8 mouse cellular contexts compared by ENCODE assay signal in the genomic region with DNA sequence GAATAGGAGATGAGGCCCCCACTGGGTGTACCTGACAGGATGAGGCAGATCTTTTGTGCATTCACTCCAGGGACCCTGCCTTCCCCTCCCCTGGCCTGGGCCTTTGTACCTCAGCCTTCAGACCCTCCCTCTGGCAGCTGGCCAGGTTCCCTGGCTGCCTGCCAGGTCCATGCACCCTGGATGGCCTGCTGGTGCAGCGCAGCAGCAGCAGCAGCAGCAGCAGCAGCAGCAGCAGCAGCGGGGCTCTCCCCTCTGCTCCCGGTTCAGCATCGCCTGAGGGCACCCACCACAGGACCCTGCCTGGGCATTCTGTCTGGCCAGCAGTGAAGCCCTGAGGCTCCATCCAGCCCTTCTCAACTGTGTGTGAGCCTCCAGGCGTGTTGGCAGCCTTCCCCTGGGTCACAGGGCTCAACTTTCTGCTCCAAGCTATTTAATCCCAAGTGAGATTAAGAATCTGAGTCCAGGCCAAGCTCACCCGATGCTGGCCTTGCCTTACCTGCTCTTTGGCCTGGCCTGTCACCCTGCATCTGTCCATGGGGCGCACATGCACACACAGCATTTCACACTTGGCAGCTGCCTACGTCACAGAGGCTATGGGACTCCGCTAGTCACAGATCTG. TPM values are rescaled to one million over a fixed set of nuclear protein-coding genes. Genes with fewer than 3 reads are reported as not detected.
DNase-seq lines count a peak whose midpoint lies in the region; TF ChIP-seq lines count a peak whose summit lies in the region.

No protein-coding gene starts in this region.

- intact Hi-C loops in gastrocnemius, adult 2 months (cut with DNase I) = no loop called here
- intact Hi-C loops in gastrocnemius, postnatal 36 days (cut with DNase I) = no loop called here

- H3K27me3 ChIP-seq in embryonic facial prominence, embryonic 10.5 days (replicated peaks; ENCODE audit: low read depth, poor library complexity, severe bottlenecking) = peaks cover 80% of the 10 kb centered on the region
- peaks cover 82% of the 10 kb centered on the region for H3K27me3 ChIP-seq in hindbrain, embryonic 10.5 days (ENCODE audit: insufficient read depth, poor library complexity, severe bottlenecking)
- peaks cover 95% of the 10 kb centered on the region for H3K27me3 ChIP-seq in limb, embryonic 10.5 days (ENCODE audit: low read depth, poor library complexity, severe bottlenecking)

- no peak for TF ChIP-seq CTCF in gastrocnemius, adult 2 months (IDR thresholded peaks at IDR 0.05)

- H3K27ac ChIP-seq in gastrocnemius, adult 2 months = no peak overlapping the region
- 0 out of 2 replicates have a peak overlapping the region, but pooled peaks have one; percentile 37 for H3K27ac ChIP-seq in embryonic facial prominence, embryonic 10.5 days (replicated peaks)
- H3K27ac ChIP-seq in hindbrain, embryonic 10.5 days = peak overlapping the region; percentile 51; the same call in 1 of the 2 replicates
- H3K27ac ChIP-seq in limb, embryonic 10.5 days = peak overlapping the region; percentile 73

- H3K36me3 ChIP-seq in embryonic facial prominence, embryonic 10.5 days (replicated peaks) = no peaks in the 10 kb centered on the region
- H3K36me3 ChIP-seq in hindbrain, embryonic 10.5 days = no peaks in the 10 kb centered on the region
- H3K36me3 ChIP-seq in limb, embryonic 10.5 days = no peaks in the 10 kb centered on the region

- H3K9me3 ChIP-seq in embryonic facial prominence, embryonic 10.5 days = no peaks in the 10 kb centered on the region
- H3K9me3 ChIP-seq in hindbrain, embryonic 10.5 days = no peaks in the 10 kb centered on the region
- H3K9me3 ChIP-seq in limb, embryonic 10.5 days (replicated peaks) = no peaks in the 10 kb centered on the region

- no peak overlapping the region for H3K4me3 ChIP-seq in gastrocnemius, adult 2 months
- no peak overlapping the region for H3K4me3 ChIP-seq in embryonic facial prominence, embryonic 10.5 days
- no peak overlapping the region for H3K4me3 ChIP-seq in hindbrain, embryonic 10.5 days
- H3K4me3 ChIP-seq in limb, embryonic 10.5 days = 0 out of 2 replicates have a peak overlapping the region, but pooled peaks have one; percentile 11

- WGBS in embryonic facial prominence, embryonic 10.5 days = 45% methylated on average over 9 of the region's 9 CpGs
- WGBS in hindbrain, embryonic 10.5 days = 49% methylated on average over 9 of the region's 9 CpGs
- 58% methylated on average over 9 of the region's 9 CpGs for WGBS in limb, embryonic 10.5 days

- H3K4me1 ChIP-seq in embryonic facial prominence, embryonic 10.5 days = peaks cover 25% of the 10 kb centered on the region
- peaks cover 30% of the 10 kb centered on the region for H3K4me1 ChIP-seq in hindbrain, embryonic 10.5 days (replicated peaks)
- peaks cover 48% of the 10 kb centered on the region for H3K4me1 ChIP-seq in limb, embryonic 10.5 days

- peak; percentile 68 for DNase-seq in gastrocnemius, adult 2 months
- DNase-seq in gastrocnemius, postnatal 36 days = no peak
- DNase-seq in embryonic facial prominence, embryonic 10.5 days (ENCODE audit: low spot score) = peak; percentile 41
- DNase-seq in hindbrain, embryonic 10.5 days (ENCODE audit: low spot score) = no peak
- DNase-seq in limb, embryonic 10.5 days (ENCODE audit: low spot score) = no peak
- peak; percentile 45 for DNase-seq in skeletal muscle tissue, adult 2 months (ENCODE audit: low read depth, low spot score)
- DNase-seq in spleen, postnatal 36 days (ENCODE audit: low spot score in 2 of 2) = no peak
- no peak for DNase-seq in right cerebral cortex, postnatal 14 days

RNA-seq across cellular contexts. Expression of a gene that starts 50.5 kb away (rescaled TPM):
- under 1 TPM; 0.36 to 0.64 TPM for total RNA-seq in gastrocnemius, adult 2 months (2021)
- under 1 TPM; 0.10 to 0.20 TPM for total RNA-seq in gastrocnemius, postnatal 36 days (2021)
- 0.91 and 1.1 TPM in 2 replicates for polyA plus RNA-seq in embryonic facial prominence, embryonic 10.5 days (2016; fragmentation: Nextera tagmentation; extraction: Ambion mirVana)
- polyA plus RNA-seq in hindbrain, embryonic 10.5 days (2016; fragmentation: Nextera tagmentation; extraction: Ambion mirVana) = 4.4 and 8.7 TPM in 2 replicates
- 0.46 and 0.94 TPM in 2 replicates for polyA plus RNA-seq in limb, embryonic 10.5 days (2016; fragmentation: Nextera tagmentation; extraction: Ambion mirVana)

Comparison
In these comparisons a context has a peak if more than half of its experiments do, and no peak if none do; other contexts are left out.
1. DNase-seq: peak in gastrocnemius, adult 2 months (single experiment), embryonic facial prominence, embryonic 10.5 days (single experiment) and skeletal muscle tissue, adult 2 months (single experiment); none in gastrocnemius, postnatal 36 days (0 of 2), hindbrain, embryonic 10.5 days (single experiment), limb, embryonic 10.5 days (single experiment), spleen, postnatal 36 days (0 of 2) and right cerebral cortex, postnatal 14 days (single experiment).